Mouse (Mus musculus): ENCODE measurements around the gene Nell1.

Gene Nell1

DNA sequence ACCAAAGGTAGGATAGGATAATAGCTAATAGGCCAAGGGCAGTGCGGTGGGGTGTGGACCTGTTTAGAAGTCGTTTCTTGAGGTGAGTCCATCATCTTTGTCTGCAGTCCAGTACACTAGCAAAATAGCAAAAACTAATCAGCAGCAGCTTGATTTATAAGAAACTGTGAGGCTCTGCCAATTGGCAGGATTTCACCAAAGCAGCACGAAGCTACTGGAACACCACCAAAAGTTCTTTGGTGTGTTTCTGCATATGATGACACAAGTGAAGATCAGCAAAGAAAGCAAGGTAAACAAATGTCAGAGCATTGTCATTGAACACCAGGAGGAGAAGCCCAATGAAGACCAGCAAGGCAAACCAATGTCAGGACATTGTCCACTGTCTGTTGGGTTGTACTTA is 542.0 kb downstream of the Nell1 start:
- in situ Hi-C loops (cut with MboI, MseI) = no loop called here

DNA sequence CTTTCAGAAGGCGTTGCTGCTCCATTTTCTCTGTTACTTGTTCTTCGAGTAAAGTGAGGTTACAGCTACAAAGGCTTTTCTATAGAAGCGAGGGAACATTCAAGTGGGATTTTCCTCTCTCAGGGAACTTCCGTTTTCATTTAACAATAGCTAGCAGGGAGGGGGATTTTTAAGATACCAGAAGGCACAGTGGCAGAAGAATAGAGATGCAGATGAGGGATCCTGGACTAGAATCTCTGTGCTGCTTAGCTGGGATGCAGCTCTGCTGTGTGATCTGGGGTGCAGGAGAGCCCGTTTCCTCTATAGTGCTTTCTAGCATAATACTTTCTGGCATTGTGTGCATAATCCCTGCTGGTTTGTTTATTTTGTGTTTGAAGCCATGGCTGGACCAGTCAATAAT is 568.7 kb downstream of the Nell1 start:
- in situ Hi-C loops (cut with MboI, MseI) = no loop called here

DNA sequence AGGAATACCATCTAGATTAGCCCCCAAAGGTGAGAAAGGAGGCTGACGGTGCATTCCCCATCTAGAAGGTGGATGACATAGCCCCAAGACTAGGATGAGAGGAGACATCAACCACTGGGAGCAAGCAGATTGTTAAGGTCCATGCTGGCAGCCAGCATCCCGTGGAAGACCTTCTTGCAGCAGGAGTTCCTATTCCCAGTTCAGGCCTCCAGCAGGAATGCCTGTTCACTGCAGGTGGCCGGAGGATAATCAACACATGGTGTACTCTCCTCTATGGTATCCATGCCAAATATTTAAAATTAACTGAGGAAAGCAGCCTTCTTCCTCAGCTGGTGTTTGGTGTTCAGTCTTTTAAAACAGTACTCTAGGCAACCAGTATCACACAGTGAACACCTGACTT is 574.9 kb downstream of the Nell1 start:
- in situ Hi-C loops (cut with MboI, MseI) = no loop called here

DNA sequence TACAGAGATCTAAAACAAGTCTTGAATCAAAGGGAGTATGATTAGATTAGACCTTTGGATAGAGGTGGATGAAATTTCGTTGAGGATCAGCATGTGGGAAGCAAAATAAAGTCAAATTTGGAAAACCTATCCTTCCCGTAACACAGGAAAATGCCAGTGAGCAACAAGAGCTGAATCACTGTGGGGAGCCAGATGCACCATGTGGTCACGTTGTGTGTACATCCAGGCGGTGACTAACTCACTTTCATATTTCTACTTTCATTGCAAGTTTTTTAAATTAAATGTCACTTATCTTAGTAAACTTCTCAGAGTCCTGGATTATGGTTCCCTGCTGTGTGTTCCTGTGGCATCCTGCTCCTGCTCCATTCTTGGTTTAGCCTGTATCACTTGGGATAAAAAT is 576.8 kb downstream of the Nell1 start:
- in situ Hi-C loops (cut with MboI, MseI) = no loop called here

DNA sequence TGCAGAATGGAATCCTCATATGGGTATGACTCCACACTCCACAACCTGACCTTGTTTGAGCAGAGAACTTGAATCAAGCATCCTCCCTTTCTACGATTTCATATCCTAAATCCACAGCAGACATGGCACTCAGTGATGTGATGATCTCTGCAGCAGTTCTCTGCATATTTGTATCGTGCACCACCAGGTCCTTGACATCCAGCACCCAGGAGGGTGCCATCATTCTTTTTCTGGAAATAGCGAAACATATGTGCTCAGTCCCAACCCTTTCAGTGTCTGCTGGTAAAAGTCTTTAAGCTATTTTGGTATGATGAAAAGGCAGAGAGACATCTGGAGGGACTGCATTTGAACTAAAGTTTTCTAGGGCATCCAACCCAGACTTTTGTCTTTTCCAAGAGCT is 588.0 kb downstream of the Nell1 start:
- in situ Hi-C loops (cut with MboI, MseI) = no loop called here

DNA sequence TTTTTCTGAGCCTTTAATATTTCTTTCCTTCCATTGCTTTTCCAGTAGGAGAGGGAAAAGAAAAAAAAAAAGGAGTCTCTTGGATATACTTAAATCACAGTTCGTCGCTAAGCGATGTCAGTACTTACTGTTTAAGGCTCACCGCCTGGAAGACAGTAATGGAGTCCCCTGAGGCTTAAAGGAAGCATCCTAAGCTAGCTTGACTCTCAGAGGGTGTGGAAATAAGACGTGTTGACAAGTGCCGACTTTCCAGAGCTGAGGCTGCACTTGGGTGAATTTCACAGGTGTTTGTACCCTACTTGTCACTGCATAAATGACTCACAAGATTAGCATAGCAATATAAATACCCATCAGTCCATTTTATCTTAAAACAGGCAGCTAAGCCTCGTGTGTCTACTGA is 599.2 kb downstream of the Nell1 start:
- in situ Hi-C loops (cut with MboI, MseI) = no loop called here

DNA sequence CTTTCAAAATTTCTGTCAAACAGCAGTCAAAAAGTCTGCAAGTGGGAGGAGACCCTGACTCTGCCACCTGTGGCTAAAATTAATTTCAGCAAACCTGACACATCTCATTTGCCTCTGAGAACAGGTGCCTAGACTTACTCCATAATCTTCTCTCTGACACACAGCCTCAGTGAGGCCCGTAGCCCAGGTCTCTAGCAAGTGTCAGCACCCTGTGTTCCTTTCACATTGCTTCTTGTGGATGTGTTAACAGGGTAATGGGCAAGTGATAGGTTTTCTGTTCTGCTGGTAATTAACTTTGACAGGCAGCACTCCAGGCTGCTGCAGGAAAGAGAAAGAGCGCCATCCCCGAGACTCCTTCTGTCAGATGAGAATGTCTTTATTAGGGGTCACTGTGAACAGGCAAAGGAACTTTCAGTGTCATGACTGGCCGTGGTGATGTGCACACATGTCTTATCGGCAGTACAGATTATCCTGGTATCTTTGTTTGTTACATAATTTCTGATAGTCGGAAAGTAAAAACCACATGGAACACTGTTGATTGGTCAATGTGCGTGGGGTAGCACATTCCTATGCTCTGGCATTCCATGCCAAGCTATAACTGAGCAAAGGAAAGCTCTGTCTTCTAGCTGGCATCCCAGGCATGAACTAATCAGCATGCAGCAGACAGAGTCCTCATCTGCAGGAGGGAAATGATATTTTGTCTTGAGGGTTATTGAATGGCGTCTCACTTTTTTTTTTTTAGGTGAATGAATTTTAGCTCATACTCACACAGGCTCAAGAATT is 614.2 kb downstream of the Nell1 start:
- in situ Hi-C loops (cut with MboI, MseI) = no loop called here

DNA sequence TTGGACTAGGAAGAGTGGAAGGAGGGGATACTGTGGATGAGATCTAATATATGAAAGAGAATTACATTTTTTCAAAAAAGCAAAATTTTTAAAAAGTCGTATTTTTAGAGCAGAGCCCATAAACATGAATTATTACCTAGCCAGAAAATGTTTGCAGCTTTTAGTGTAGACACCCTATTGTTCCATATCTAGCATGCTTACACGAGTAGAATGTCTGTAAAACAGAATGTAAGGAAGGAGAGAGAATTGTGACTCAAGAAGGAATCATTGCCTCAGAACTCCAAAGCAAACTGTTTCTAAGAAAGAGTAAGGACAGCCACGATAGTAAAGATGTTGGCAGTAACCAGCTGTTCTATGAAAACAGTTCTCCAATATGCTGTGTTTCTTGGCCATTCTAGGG is 624.2 kb downstream of the Nell1 start, which contains the start of gene 4933405O20Rik:
4933405O20Rik (plus strand) TSS at position 301 of the 400 bp plus-strand sequence.
- in situ Hi-C loops (cut with MboI, MseI) = no loop called here

DNA sequence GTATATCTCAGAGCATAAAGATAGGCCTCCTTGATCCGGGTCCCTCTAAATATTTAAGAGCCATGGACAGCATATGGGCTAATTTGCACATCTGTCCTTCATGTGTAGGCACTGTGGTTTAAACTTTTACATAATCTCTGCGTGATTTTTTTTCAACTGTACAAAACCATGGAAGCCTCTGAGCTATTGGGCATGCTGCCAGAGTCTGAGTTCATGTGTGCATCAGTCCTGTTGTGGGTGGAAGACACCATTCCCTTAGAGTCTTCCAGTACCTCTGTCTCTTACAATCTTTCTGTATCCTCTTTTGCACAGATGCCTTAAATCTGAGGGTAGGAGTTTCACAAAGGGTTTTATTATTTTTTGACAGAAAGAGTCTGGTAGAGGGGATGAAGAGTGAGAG is 639.4 kb downstream of the Nell1 start:
- in situ Hi-C loops (cut with MboI, MseI) = no loop called here

DNA sequence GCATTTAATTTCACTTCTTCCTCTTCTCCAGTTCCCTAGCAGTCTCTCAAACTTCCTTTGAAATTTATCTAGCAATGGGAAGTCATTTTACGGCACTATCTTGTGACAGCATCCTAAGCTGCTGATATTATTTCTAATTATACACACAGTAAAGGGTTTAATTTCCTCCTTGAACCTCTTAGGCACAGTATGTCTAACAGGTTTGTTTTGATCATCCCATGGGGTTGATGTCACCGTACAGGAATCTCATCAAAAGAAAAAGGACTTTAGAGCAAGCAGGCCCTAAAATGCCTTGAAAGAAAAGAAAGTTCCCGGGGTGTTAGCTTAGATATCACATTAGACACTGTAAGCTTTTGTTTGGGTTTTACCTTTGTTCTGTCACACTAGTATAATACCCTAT is 654.5 kb downstream of the Nell1 start:
- in situ Hi-C loops (cut with MboI, MseI) = no loop called here

DNA sequence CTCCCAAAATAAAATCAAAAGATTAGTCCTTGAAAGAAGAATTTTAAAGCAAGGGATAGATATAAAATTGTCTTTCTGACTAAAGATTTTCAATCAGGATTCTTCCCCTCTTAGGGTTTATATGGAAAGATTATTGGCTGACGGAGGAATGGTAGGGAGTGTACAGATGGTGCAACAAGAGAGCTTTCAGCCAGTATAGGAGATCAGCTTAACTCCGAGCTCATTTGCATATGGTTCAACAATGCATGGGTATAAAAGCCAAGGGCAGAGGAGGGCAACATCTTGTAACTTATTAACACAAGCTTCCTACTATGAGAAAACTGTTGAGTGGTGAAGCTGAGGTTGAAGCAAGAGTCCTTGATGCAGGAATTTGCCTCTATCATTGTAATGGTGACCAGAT is 658.5 kb downstream of the Nell1 start:
- in situ Hi-C loops (cut with MboI, MseI) = no loop called here

DNA sequence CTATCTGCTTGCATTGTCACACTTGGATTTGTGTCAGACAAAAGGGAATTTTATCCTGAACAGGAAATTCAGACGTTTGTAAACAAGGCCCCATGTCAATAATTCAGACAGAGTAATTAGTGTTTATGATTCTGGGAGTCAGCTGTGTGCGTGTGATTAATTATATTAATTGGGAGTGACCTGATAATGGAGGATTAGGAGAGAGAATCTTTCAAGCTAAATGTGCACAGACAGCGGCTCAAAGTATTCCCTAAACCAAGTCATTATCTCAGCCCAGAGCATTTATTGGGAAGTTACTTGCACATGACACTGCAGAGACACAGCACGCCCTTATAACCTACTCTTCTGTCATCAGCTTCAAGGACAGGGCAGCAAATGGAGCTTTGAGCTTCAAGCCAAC is 697.6 kb downstream of the Nell1 start:
- in situ Hi-C loops (cut with MboI, MseI) = no loop called here

DNA sequence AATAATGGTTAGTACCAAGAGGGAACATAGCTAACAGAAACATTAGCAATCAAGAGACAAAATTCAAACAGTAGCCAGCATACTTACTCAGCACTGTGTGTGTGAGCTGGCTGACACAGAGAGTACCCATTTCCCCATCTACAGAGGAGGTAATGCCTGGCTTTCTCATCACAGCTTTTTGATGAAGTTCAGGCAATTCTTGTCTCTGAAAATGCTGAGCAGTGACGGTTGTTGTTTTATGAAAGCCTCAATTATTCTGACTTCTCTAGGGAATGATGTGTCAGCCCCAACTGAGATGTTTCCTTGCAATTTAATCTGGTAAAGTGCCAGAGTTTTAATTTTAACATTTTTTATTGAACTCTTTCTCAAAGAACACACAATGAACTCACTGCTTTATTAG is 700.8 kb downstream of the Nell1 start:
- in situ Hi-C loops (cut with MboI, MseI) = no loop called here

DNA sequence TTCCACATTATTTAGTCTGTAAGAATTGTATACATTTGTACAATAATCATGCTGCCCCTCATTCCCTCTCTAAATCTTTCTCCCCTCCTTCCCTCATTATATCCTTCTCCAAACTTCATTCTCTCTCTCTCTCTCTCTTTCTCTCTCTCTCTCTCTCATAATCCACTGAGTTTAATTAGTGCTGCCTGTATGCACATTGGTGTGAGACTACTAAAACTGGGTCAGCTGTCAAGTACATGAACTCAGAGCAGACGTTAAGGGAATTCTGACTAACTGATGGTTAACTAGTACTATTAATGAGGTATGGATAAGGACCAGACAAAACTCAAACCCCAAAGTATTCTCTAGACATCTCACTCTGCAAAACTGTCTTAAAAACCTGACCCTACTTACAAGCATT is 702.8 kb downstream of the Nell1 start:
- in situ Hi-C loops (cut with MboI, MseI) = no loop called here

DNA sequence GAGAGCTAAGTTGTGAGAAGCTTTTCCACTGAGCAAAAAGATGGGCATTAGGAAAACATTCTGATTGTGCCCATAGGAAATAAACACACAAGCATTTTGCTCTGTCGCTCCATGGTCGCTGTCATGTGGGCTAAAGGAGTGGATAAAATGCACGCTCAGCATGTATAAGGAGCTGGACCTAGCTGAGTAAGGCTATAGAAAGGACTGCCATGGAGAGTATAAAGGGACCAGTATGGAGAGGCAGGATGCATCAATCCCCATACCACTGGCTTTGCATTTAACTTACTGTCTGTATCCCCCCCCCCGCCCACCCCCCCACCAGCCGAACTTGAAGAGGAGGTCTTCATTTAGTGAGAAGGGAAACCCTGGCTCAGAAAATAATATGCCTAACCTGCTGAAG is 711.7 kb downstream of the Nell1 start:
- in situ Hi-C loops (cut with MboI, MseI) = no loop called here

DNA sequence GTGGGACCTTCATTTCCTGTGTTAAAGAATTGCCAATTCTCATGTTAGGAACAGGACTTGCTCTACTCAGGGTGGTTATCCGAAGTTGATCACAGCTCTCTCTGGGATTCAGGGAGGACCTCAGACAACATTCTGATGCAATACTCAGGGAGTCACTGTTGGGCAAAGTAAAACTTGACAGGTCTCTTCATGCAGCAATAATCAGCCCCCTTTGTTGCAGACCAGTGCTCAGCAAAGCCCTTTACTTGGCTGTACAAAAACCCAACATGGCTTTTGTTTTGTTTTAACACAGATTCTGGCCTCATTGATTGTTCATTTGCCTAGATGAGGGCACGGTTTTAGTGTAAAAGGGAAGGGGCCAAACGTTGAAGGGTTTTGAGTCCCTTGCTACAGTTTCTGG is 750.5 kb downstream of the Nell1 start:
- in situ Hi-C loops (cut with MboI, MseI) = loop anchor here (25.0 kb wide), 1 partner anchor 1163 kb away; no protein-coding TSS in a partner anchor

DNA sequence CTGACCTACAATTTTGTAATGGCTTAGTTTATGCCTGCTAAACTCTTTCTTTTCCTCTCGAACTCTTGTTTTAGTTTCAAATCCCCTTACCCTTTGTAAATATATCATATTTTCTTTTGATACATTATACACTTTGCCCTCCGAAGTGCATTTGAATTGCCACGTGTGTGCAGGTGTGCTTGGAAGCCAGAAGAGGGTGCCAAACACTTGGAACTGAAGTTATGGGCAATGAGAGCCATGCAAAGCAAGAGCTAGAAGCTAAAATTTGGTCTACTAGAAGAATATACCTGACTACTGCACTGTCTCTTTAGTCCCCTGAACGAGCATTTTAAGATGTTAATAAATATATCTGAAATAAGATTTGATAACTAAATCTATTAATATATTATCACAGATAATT is 756.3 kb downstream of the Nell1 start:
- in situ Hi-C loops (cut with MboI, MseI) = loop anchor here (25.0 kb wide), 1 partner anchor 1169 kb away; no protein-coding TSS in a partner anchor

DNA sequence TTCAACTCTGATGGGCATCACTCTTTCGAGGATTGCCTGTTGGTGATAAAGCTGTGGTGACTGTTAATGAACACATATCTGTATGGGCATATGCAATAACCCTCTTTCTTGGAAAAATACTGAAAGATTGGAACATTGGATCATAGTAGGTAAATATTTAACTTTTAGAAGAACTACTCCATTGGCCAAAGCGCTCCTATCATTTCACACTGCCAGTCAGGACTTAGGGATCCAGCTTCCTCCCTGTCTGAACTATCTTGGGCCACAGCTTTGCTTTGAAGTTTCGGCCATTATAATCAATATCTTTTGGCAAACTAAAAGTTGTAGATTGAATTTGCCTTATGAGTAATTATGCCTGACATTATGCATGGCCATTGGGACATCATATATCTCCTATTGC is 780.9 kb downstream of the Nell1 start:
- in situ Hi-C loops (cut with MboI, MseI) = no loop called here

DNA sequence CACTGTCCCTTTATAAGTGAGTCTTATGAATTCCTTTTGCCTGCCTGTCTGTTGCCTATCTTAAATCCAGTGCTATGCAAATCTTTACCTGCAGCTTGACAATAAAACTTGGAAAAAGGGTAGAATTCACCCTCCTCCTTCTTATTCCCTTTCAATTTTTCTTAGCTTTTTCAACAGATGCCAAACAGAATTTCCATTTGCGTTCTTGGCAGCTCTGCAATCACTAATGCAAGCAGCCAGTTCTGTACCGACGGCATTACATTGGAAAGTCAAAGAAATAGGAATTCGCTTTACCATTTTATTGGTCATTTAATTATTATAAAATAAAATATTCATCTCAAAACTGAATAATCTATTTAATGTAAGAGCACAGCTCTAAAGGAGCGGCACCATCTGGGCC is 781.7 kb downstream of the Nell1 start:
- in situ Hi-C loops (cut with MboI, MseI) = no loop called here

DNA sequence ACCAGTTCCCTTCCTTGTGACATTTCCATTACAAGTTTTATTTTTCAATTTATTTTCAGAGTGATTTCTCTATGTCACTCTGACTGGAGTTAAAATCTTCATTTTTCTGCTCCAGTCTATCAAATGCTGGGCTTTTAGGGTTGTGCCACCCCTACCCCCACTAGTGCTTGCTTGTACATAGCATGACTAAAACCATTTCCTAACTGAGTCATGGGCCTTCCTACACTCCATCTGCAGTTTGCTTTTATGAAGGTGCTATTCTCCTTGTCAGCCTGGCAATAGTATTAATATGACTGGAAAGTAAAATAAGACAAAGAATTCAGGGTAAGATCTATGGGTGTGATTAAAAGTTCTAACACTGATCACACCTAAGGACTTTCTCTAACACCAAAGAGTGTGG is 798.9 kb downstream of the Nell1 start:
- in situ Hi-C loops (cut with MboI, MseI) = no loop called here

DNA sequence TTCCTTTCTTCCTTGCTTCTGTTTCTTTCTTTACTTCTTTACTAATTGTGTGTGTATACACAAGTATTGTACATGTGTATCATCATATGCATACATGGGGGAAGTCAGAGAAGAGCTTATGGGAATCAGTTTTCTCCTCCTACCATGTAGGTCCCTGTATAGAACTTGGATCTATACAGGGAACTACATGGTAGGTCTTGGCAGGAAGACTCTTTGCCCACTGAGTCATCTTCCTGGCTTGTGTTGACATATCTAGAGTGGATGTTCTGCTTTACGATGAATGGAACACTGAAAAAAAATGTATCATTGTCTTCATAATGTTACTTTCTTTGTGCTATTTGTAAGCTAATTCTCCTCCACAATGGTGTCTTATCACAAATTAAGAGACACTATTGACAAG is 806.4 kb downstream of the Nell1 start:
- in situ Hi-C loops (cut with MboI, MseI) = no loop called here

DNA sequence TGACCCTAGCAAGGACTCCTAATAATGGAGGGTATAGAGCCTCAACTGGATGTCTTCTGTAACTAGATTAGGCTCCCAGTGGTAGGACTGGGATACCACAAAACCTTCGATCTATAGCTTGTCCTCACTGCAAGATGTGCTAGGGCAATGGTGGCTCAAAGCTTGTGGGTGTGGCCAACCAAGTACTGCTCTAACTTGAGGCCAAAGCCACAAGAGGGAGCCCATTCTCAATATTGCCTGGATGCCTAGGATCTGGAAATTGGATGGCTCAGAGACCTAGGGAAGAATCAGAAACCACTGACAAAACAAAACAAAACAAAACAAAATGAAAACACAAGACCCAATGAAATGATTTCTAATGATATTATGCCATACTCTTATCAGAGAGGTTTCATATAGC is 809.0 kb downstream of the Nell1 start:
- in situ Hi-C loops (cut with MboI, MseI) = no loop called here

DNA sequence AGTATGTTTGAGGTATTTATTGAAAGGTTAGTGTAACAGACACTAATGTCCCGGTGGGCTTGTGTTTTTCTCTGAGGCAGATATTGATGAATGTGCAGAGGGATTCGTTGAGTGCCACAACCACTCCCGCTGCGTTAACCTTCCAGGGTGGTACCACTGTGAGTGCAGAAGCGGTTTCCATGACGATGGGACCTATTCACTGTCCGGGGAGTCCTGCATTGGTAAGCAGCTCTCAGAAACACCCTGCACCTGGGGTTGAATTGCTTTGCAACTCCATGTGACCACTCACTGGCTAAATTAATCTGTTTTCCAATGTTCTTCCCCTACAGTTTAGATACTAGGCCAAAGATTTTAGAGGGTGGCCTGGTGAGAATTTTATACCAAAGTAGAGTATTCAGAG is 851.5 kb downstream of the Nell1 start:
- in situ Hi-C loops (cut with MboI, MseI) = no loop called here

DNA sequence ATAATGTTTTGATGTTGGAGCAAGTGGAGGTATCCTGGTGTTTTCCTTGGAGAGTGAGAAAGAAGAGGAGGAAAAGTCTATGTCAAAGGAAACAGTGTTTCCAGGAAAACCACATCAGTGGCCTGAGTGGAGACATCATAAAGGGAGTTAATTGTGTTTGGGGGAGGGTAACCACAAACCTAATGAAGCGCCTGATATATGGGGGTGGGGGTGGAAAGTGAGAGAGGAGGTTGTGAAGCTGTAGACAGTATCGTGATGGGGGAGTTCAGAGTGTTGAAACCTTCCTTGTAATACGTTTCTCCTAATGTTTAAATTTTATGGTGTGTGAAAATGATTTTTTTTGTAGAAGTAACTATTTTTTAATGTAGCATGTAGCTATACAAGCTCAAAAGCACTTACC is 858.1 kb downstream of the Nell1 start:
- in situ Hi-C loops (cut with MboI, MseI) = no loop called here
